Mouse (Mus musculus): Measurements from ENCODE around the gene Ccsap.

The Ccsap gene

DNA sequence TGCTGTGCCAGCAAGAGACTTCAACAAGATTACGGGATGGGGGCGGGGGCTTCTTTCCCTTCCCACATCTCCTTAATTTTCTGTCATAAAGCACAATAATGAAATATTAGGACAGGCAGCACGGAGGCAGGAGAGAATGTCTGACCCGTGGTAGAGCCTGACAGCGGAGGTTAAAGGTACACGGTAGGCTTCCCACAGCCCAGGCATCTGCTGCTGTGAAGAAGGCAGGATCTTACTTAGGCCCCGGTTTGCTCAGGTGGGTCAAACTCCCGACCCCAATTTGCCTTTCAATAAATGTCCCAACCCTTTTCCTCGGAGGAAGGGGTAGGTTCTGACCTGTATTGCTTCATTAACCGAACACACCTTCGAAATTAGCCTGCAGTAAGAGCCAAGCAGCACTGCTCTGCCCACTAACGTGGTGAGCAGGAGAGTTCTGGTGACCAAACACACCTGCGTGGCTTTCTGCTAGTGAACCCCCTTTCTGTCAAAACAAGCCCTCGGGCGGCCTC is 54.7 kb downstream of the Ccsap start:
- no peak for DNase-seq (ENCODE audit: low spot score)

DNA sequence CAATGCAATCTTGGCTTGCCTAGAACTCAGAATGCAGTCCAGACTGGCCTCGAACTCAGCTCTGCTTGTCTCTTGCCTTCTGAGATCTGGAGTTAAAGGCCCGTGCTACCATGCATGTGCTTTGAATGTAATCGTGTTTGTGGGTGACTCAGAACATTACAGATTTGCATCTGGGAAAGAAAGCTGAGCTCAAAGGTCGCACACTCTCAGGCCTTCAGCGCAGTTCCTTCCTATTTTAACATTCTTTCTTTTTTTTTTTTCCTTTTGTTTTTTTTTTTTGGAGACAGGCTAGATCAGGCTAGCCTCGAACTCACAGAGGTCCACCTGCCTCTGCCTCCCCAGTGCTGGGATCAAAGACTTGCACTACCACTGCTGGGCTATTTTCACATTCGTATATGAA is 55.4 kb downstream of the Ccsap start:
- no peak for DNase-seq (ENCODE audit: low spot score)

DNA sequence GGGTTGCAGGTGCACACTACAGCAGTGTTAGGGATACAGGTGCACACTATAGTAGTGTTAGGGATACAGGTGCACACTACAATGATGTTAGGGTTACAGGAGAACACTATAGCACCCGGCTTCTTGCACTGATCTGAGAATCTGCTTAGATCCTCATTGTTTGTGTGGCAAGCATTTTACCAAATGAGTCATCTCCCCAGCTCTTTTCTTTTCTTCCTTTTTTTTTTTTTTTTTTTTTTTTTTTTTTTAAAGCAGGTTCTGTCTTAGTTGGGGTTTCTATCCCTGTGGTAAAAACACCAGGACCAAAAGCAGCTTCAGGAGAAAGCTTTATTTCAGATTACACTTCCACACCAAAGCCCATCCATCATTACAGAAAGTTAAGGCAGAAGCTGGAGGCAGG is 56.4 kb downstream of the Ccsap start:
- no peak for DNase-seq (ENCODE audit: low spot score)

DNA sequence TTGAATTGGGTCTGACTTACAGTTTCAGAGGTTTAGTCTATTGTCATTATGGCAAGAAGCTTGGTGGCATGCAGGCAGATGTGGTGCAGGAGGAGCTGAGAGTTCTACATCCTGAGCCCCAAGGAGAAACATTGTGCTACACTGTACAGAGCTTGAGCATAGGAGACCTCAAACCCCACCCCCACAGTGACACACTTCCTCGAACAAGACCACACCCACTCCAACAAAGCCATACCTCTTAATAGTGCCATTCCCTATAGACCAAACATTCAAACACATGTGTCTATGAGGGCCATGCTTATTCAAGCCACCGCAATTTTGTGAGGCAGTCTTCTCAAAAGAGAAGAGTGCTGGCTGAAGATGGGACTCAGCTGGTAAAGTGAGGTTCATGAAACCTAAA is 58.5 kb downstream of the Ccsap start:
- DNase-seq (ENCODE audit: low spot score), result no peak

DNA sequence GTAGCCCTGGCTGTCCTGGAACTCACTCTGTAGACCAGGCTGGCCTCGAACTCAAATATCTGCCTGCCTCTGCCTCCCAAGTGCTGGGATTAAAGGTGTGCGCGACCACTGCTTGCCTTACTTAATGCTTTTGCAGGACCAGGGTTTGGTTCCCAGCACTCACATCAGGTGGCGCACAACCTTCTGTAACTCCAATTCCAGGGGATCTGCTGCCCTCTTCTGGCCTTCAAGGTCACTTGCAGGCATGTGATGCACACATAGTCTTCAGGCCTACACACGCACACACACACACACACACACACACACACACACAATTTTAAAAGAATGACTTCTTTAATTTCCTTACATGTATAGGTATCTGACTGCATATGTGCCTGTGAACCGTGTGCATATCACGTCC is 59.1 kb downstream of the Ccsap start:
- DNase-seq (ENCODE audit: low spot score), result no peak

GRCm38 (mm10) chr8:123799885-123800284 is 60.1 kb downstream of the Ccsap start:
- DNase-seq (ENCODE audit: low spot score), result no peak

GRCm38 (mm10) chr8:123799434-123799833 is 60.6 kb downstream of the Ccsap start:
- DNase-seq (ENCODE audit: low spot score), result no peak

DNA sequence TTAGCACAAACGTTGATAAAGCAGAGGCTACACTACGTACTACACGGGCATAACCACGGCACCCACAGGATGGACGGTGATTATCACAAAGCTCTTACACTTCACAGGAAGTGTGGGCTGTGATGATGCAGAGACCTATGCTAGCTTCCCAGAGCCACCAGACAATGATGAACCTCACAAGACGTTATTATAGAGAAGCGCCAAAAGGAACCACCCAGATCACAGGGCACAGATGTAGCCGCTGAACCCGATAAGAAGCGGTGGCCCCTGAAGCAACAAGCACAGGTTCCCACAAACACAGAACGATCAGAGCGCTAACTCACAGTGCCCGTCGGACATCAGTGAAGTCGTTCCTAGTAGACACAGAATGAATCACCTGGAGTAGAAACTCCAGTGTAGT is 62.1 kb downstream of the Ccsap start:
- no peak for DNase-seq (ENCODE audit: low spot score)

GRCm38 (mm10) chr8:123796758-123797157 is 63.3 kb downstream of the Ccsap start:
- no peak for DNase-seq (ENCODE audit: low spot score)

GRCm38 (mm10) chr8:123794766-123795165 is 65.2 kb downstream of the Ccsap start:
- DNase-seq (ENCODE audit: low spot score), result no peak

- DNase-seq (ENCODE audit: low spot score), result no peak
These were observed 66.1 kb downstream of the Ccsap start for GRCm38 (mm10) chr8:123793900-123794299.

DNA sequence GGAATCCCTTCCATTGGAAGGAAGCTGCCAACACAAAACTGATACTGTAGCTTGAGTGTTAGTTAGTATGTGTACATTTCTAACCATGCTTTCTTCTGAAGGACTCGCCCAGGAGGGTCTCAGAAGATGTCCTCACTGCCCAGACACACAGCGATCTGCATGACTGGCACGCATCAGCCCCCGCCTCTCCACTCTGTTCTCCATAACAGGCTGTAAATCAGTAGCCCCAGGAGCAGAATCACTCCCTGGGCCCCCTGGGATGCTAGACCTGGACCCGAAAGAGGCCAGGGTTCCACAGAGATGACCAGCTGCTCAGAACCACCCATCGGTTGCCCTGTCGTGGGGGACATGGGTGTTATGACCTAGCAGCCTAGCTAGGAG is 68.2 kb downstream of the Ccsap start:
- no peak for DNase-seq (ENCODE audit: low spot score)

DNA sequence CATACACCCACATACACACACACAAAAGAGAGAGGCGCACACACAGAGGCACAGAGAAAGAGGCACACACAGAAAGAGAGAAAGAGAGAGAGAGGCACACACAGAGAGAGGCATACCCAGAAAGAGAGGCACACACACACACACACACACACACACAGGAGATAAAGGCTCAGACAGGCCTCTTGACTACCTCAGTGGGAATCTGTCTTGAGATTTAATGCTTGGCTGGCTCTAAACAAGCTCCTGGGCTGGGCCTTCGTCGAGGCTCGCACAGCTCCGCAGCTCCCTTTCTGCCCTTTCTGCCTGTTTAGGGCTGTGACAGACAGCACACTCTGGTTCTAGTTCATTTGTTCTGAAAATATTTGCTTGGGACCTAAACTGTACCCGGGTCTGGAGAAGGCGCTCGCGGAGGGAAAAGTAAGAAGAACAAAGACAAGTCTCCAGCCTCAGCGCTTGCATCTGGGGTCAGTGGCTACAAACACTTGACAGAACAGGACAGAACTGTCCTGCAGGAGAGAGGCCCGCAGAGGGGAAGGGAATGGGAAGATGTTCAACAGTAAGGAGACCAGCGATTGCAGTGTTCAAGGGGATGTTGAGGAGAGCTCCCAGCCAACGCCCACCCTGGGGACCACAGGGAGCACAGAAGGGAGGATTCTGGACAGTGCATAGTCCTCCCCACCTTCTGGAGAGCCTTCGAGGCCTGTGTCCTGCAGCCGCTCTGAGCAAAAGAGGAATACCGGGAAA is 68.7 kb downstream of the Ccsap start:
- no peak for DNase-seq (ENCODE audit: low spot score)
